Mouse (Mus musculus) left cerebral cortex, postnatal 36 days (tissue): Measurements from ENCODE around the gene Zxdb. TPM values are rescaled to one million over a fixed set of nuclear protein-coding genes. Genes with fewer than 3 reads are reported as not detected.
"Not testable (repeated sequence)": the region's sequence is repeated elsewhere in the genome, so short reads cannot be mapped to it uniquely, and the experiment has no call there.

Experiments used
- DNase-seq, 2 experiments: peaks; one replicate each; pipeline ENCODE4 v3.0.0; 2021 to 2022; ENCODE audit warnings: low spot score in 2 of 2, mixed read lengths in 1 of 2
- intact Hi-C: fragments of 180-260 bp; cut with DNase I; formaldehyde crosslinking; loops from one replicate; pipeline ENCODE4 v1.15.1; 2025
- total RNA-seq, 2 experiments: library from RNA; stranded (reverse); gene quantifications; 2 replicates each; pipeline ENCODE4 v1.2.3; 2021

The Zxdb gene
- 10 to 100 TPM; 20.3 to 20.9 TPM for total RNA-seq

DNA sequence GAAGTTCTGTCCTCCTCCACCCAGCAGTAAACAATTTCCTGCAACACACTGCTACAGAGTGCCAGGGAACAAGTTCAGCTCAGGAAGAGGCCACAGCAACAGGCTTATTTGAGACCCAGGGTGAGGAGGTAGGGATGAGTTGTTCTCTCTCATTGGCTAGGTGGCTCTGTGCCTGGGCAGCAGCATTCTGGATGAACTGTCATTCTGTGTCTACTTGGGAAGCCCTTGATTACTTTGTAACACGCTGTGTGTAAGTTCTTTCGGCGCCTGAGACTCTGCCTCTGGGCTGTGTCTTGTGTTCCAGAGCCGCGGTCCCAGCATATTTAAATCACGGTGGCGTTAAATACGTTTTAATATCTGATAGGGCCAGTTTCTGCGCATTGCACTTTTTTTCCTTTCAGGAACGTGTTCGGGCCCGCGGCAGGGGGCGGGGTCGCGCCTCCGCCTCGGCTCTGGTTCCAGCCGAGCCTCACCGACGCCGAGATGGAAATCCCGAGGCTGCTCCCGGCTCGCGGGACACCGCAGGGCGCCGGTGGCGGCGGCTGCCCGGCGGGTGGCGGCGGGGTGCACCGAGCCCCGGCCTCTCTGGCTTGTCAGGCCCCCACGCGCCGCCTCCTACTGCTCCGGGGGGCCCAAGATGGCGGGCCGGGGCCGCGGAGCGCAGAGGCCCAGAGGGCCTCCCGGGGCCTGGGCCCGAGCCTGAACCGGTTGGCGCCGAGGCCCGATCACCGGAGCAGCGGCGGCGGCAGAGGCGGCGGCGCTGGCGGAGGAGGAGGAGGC lies at the start of gene Zxdb:
Gene Zxdb, plus strand, starts transcription at position 378 of the 780 bp plus-strand sequence.
- intact Hi-C loops, DNase-seq: not testable (repeated sequence)

DNA sequence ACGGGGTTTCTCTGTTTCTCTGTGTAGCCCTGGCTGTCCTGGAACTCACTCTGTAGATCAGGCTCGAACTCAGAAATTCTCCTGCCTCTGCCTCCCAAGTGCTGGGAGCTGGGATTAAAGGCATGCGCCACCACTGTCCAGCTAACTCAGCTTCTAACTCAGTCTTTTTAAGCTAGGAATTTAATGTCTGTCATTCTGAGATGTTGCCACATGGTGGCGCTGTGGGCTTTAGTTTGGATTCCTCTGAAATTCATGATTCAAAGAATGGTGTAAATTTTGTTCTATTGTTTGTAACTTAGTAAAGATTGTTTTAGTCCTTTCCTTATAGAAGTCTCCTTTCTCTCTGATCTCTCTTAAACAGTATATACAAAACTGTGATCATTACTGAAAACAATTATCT lies 49.4 kb upstream of the Zxdb start:
- peak; percentile 8 to 15 for DNase-seq

DNA sequence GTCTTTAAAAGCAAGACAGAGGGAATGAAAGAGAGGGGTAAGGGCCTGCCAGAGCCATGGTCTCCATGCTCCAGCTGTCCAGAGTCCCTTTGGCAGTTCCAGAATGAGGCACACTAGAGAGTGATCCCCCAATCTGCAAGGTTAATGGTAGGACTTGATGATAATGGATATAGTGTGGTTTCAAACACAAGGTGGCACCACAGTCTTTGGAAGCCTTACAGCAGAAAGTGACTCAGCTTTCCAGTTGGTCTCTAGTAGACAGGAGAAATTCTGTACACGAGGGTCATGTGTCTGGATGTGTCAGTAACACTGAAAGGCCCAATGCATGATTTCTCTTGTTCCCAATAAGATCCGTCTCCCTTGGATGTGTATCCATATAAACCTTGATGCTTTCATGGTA lies 42.8 kb upstream of the Zxdb start:
- DNase-seq, intact Hi-C loops: not testable (repeated sequence)

More for the DNA sequence above, 49.4 kb upstream of the Zxdb start:
- intact Hi-C loops = no loop called here

DNA sequence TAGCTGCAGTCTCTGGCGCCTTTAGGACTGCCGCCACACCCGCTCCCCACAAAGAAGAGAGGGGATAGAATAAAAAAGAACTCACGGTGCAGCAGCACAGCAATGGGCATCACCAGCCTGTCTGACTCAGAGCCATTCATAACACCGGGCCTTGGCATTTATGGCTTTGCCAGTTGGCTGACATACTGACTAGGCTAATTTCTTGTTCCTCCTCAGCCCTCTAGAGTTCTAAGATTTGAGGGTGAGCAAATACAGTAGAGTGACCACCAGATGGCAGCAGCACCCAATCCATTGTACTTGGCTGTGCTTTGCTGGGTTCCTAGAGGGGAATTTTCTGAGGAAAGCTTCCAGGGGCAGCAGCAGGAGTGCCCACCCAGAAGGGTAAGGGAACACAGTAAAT lies 34.8 kb upstream of the Zxdb start:
- DNase-seq, intact Hi-C loops: not testable (repeated sequence)

DNA sequence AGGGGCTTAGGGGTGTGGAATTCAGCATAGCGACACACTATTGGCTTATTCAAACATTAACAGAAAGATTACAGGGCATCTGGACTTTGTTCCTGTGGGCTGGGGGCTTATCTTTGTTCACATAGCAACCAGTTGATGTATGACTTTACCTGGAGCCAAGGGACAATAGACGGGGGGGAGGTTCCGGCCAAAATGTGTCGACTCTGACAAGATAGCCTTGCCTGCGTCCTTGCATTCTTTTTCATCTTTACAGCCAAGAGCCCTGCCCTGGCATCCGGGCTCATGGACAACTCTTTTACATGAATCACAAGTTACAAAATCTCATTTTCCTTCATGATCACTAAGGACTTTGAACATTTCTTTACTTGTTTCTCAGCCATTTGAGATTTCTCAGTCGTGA lies 17.7 kb upstream of the Zxdb start:
- DNase-seq, intact Hi-C loops: not testable (repeated sequence)

DNA sequence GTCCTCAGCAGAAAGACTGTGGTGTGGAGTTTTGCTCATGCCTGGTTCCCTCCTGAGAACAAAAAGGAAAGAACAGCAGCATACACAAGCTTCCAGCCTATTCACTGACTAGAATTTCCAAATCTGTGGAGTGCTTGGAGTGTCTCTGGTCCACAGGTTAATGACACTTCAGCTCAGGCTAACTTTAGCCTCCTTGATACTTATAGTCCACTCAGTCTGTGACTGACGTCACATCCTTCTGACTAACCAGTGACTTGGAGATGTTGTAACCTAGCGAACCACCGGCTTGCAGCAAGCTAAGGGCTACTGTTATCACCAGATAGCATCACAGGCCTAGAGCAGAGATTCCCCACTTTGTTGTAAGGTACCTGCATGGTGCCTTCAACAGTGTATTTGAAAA lies 14.6 kb upstream of the Zxdb start:
- intact Hi-C loops, DNase-seq: not testable (repeated sequence)

DNA sequence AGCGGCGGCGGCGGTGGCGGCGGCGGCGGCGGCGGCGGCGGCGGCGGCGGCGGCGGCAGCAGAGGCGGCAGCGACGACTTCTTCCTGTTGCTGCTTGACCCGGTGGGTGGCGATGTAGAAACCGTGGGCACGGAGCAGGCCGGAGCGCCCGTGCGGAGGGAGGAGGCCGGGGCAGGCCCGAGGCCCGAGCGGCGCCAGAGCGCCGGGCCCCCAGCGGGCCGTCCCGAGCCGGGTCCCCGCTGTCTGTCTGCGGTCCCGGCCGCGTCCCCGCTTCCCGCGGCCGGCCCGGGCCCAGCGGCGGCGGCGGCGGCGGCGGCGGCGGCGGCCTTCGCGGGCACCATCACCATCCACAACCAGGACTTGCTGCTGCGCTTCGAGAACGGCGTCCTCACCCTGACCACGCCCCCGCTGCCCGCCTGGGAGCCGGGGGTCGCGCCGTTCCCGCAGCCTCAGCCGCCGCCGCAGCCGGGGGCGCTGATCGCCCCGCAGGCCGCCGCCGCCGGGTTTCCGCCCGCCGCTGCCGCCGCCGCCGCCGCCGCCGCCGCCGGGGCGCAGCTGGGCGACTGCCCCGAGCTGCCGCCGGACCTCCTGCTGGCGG lies 702 bp downstream of the Zxdb start:
- DNase-seq, intact Hi-C loops: not testable (repeated sequence)

DNA sequence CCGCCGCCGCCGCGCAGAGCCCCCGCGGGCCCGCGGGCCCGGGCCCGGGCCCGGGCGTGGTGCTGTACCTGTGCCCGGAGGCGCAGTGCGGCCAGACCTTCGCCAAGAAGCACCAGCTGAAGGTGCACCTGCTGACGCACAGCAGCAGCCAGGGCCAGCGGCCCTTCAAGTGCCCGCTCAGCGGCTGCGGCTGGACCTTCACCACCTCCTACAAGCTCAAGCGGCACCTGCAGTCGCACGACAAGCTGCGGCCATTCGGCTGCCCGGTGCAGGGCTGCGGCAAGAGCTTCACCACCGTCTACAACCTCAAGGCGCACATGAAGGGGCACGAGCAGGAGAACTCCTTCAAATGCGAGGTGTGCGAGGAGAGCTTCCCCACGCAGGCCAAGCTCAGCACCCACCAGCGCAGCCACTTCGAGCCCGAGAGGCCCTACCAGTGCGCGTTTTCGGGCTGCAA lies 1.3 kb downstream of the Zxdb start:
- intact Hi-C loops, DNase-seq: not testable (repeated sequence)

DNA sequence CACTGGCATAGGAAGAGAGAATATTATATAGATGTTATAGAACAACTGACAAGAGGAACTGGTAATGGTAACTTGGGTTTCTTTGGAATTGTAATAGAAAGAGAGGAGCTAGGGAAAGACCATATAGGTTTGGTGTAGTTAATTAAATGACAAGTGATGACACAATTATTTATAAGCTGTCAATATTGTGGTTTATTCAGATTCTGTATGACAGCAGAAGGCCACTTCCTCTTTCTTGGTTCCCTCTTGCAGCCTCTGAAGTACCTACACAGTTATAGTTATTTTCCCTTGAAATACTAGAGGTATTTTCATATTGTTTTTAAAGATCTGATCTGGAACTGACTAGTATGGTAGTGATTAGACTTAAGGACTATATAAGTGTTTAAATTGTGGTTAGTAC lies 7.2 kb downstream of the Zxdb start:
- intact Hi-C loops = no loop called here
- DNase-seq = no peak

DNA sequence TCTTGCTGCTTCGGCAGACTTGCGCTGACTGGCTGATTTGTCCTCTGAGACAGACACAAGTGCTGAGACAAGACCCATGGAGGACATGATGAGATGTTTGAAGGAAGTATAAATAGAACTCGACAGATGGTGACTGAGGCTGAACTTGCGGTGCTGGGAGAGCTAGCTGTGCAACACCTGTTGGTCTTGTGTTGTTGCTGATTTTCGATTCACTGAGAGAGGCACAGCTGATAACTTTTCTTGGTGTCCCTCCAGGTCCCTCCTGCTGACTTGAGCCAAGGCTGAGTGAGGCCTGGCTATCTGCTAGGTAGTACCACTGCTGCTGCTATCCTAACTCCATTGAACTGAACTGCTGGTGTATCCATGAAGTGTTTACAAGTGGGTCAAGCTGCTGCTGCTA lies 29.4 kb downstream of the Zxdb start:
- DNase-seq = no peak
- intact Hi-C loops = no loop called here

DNA sequence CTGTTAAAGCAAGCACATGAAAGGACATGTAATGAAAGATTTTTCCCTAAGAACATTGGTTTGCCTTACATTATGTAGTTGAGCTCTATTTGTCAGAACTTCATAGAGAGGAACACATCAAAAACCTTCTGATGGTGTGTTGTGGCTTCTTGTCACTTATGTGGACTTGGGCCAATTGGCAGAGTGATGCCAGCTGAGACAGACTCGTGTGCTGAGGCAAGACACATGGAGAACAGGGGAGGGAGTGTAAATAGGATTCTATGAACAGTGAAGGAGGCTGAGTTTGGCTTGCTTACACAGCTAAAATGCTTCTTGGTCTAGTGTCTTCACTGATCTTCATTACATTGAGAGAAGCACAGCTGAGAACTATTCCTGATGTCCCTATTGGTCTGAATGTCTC lies 35.6 kb downstream of the Zxdb start:
- intact Hi-C loops = no loop called here
- DNase-seq = no peak

DNA sequence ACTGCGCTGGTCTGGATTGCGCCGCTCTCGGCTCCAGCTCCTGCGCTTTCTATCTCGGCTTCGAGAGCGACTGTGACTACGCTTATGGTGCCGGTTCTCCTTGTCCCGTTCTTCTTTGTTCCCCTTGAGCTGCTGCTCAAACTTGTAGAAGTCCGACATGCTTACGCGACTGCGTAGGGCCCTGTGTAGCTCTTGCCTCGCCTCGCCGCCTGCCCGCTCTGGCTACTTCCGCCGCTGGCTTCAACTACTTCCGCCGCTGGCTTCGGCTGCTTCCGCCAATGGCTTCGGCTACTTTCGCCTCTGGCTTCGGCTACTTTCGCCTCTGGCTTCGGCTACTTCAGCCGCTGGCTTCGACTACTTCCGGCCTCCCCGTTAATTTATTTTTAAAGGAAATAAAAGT lies 49.5 kb downstream of the Zxdb start:
- intact Hi-C loops = no loop called here
- no peak for DNase-seq

Other genes starting within 250 kb of the Zxdb start
- 100 to 1,000 TPM; 438 to 446 TPM for gene Maged1, start 182.4 kb upstream of the Zxdb start, total RNA-seq
- gene Gspt2, start 88.5 kb upstream of the Zxdb start, total RNA-seq = 10 to 100 TPM; 29.4 to 35.2 TPM